Comparison of ENCODE assay signal across 8 mouse cellular contexts in genomic region chr5:116006324-116007099, GRCm38 (mm10). TPM values are rescaled to one million over a fixed set of nuclear protein-coding genes. Genes with fewer than 3 reads are reported as not detected.
DNase-seq lines count a peak whose midpoint lies in the region; ATAC-seq lines count a peak whose summit lies in the region.

No protein-coding gene starts in this region.

- no peak overlapping the region for H3K9ac ChIP-seq in heart, embryonic 11.5 days (ENCODE audit: low read depth, low read length)
- H3K9ac ChIP-seq in forebrain, embryonic 12.5 days: no peak overlapping the region

- no peak overlapping the region for H3K27ac ChIP-seq in heart, embryonic 11.5 days (ENCODE audit: low read depth, low read length)
- no peak overlapping the region for H3K27ac ChIP-seq in forebrain, embryonic 12.5 days

- no peak overlapping the region for H3K4me3 ChIP-seq in heart, embryonic 11.5 days (ENCODE audit: low read depth, low read length)
- H3K4me3 ChIP-seq in forebrain, embryonic 12.5 days (replicated peaks): no peak overlapping the region

- no peak for ATAC-seq in heart, embryonic 11.5 days (replicated peaks; ENCODE audit: insufficient number of reproducible peaks, low FRiP score, low TSS enrichment)
- no peak for ATAC-seq in forebrain, embryonic 12.5 days (ENCODE audit: low FRiP score)

- H3K4me1 ChIP-seq in heart, embryonic 11.5 days (ENCODE audit: control insufficient read depth, insufficient read depth, low read length): no peaks in the 10 kb centered on the region
- 0 out of 2 replicates have a peak, but pooled peaks cover 2% of the 10 kb centered on the region for H3K4me1 ChIP-seq in forebrain, embryonic 12.5 days

- 60% methylated on average over 22 of the region's 22 CpGs for WGBS in heart, embryonic 11.5 days (ENCODE audit: insufficient replicate concordance)
- WGBS in forebrain, embryonic 12.5 days: 70% methylated on average over 22 of the region's 22 CpGs

- peak; percentile 97 for DNase-seq in heart, adult 11 months
- peak; percentile 75 for DNase-seq in testis, postnatal 10 days (ENCODE audit: low spot score)
- no peak for DNase-seq in testis, postnatal 14 days (ENCODE audit: low spot score)
- peak; percentile 44 for DNase-seq in gastrocnemius, postnatal 25 days
- DNase-seq in lung, postnatal 36 days: peak; percentile 68
- no peak for DNase-seq in yolk sac, embryonic 10.5 days (ENCODE audit: low spot score)

- no peaks in the 10 kb centered on the region for H3K9me3 ChIP-seq in heart, embryonic 11.5 days (replicated peaks; ENCODE audit: control insufficient read depth, low read length)
- H3K9me3 ChIP-seq in forebrain, embryonic 12.5 days: no peaks in the 10 kb centered on the region

- H3K36me3 ChIP-seq in heart, embryonic 11.5 days (ENCODE audit: control insufficient read depth, insufficient read depth, low read length): 0 out of 2 replicates have a peak, but pooled peaks cover 2% of the 10 kb centered on the region
- H3K36me3 ChIP-seq in forebrain, embryonic 12.5 days (replicated peaks): peaks cover 28% of the 10 kb centered on the region

- H3K27me3 ChIP-seq in heart, embryonic 11.5 days (ENCODE audit: control insufficient read depth, insufficient read depth, low read length): no peaks in the 10 kb centered on the region
- no peaks in the 10 kb centered on the region for H3K27me3 ChIP-seq in forebrain, embryonic 12.5 days

- H3K4me2 ChIP-seq in heart, embryonic 11.5 days: no peak overlapping the region
- H3K4me2 ChIP-seq in forebrain, embryonic 12.5 days: no peak overlapping the region

RNA-seq across cellular contexts. Expression of gene Prkab1, which starts 17.8 kb away (rescaled TPM):
- polyA plus RNA-seq in heart, embryonic 11.5 days (2014; fragmentation: Nextera tagmentation; extraction: Ambion mirVana): 50.1 and 54.1 TPM in 2 replicates
- 10 to 100 TPM in 1 of 2 experiments, 1 to 10 TPM in 1; 8.0 to 11.3 TPM for total RNA-seq in gastrocnemius, postnatal 25 days (2021)
- polyA plus RNA-seq in forebrain, embryonic 12.5 days (2016; fragmentation: Nextera tagmentation; extraction: Ambion mirVana): 58.5 and 62.5 TPM in 2 replicates

Comparison
In these comparisons a context has a peak if more than half of its experiments do, and no peak if none do; other contexts are left out.
1. DNase-seq: peak in heart, adult 11 months (single experiment), testis, postnatal 10 days (single experiment), gastrocnemius, postnatal 25 days (single experiment) and lung, postnatal 36 days (single experiment); none in testis, postnatal 14 days (single experiment) and yolk sac, embryonic 10.5 days (single experiment).